Mouse (Mus musculus) adrenal gland, postnatal 14 days (tissue): Measurements from ENCODE around the gene Hoxb2. TPM values are rescaled to one million over a fixed set of nuclear protein-coding genes. Genes with fewer than 3 reads are reported as not detected.
A peak's percentile ranks its signal among the peaks of the same experiment; 100 is the strongest.

ENCODE experiments used
- DNase-seq: peaks from one replicate; pipeline ENCODE4 v3.0.0; 2021; ENCODE audit warnings: mixed read lengths
- total RNA-seq: library from RNA; stranded (reverse); gene quantifications from 2 replicates; pipeline ENCODE4 v1.2.3, GENCODE M21; 2021

Gene Hoxb2
- total RNA-seq, 1 experiment from 2014 or later, result 18.0 TPM

GRCm38 (mm10) chr11:96351831-96352230 is 1.5 kb downstream of the Hoxb2 start:
- DNase-seq, result peak; percentile 80

GRCm38 (mm10) chr11:96352691-96353521 is 2.6 kb downstream of the Hoxb2 start:
- DNase-seq, result peak; percentile 69

GRCm38 (mm10) chr11:96353522-96353841 is 3.2 kb downstream of the Hoxb2 start:
- peak; percentile 57 for DNase-seq

GRCm38 (mm10) chr11:96353939-96354338 is 3.6 kb downstream of the Hoxb2 start:
- peak; percentile 46 for DNase-seq

GRCm38 (mm10) chr11:96354376-96354775 is 4.1 kb downstream of the Hoxb2 start:
- DNase-seq, result peak; percentile 77

- no peak for DNase-seq
These were observed 4.5 kb downstream of the Hoxb2 start for GRCm38 (mm10) chr11:96354801-96355311.

GRCm38 (mm10) chr11:96363807-96364206 is 13.5 kb downstream of the Hoxb2 start:
- DNase-seq, result no peak

GRCm38 (mm10) chr11:96365441-96366091 is 15.2 kb downstream of the Hoxb2 start, which contains the start of gene Hoxb1:
Gene Hoxb1 (plus strand): TSS chr11:96365752.
- DNase-seq, result no peak

- no peak for DNase-seq
These were observed 16.0 kb downstream of the Hoxb2 start for GRCm38 (mm10) chr11:96366092-96367041.

GRCm38 (mm10) chr11:96367141-96367540 is 16.8 kb downstream of the Hoxb2 start:
- no peak for DNase-seq

GRCm38 (mm10) chr11:96368686-96369085 is 18.4 kb downstream of the Hoxb2 start:
- DNase-seq, result no peak

GRCm38 (mm10) chr11:96369140-96369539 is 18.8 kb downstream of the Hoxb2 start:
- DNase-seq, result no peak

- DNase-seq, result no peak
These were observed 21.4 kb downstream of the Hoxb2 start for GRCm38 (mm10) chr11:96371726-96372125.

- DNase-seq, result no peak
These were observed 22.2 kb downstream of the Hoxb2 start for GRCm38 (mm10) chr11:96372519-96372918.

- DNase-seq, result no peak
These were observed 24.5 kb downstream of the Hoxb2 start for GRCm38 (mm10) chr11:96374810-96375209.

GRCm38 (mm10) chr11:96383381-96383780 is 33.1 kb downstream of the Hoxb2 start:
- DNase-seq, result no peak

- DNase-seq, result no peak
These were observed 37.3 kb downstream of the Hoxb2 start for GRCm38 (mm10) chr11:96387635-96388034.

- DNase-seq, result no peak
These were observed 46.7 kb downstream of the Hoxb2 start for GRCm38 (mm10) chr11:96396772-96397626.

- DNase-seq, result no peak
These were observed 47.5 kb downstream of the Hoxb2 start for GRCm38 (mm10) chr11:96397806-96398335.

GRCm38 (mm10) chr11:96399923-96400322 is 49.6 kb downstream of the Hoxb2 start:
- peak; percentile 67 for DNase-seq
